Mouse (Mus musculus) embryonic facial prominence, embryonic 12.5 days (tissue): ENCODE measurements around the gene Akap9. TPM values are rescaled to one million over a fixed set of nuclear protein-coding genes. Genes with fewer than 3 reads are reported as not detected.
"Not testable (repeated sequence)": the region's sequence is repeated elsewhere in the genome, so short reads cannot be mapped to it uniquely, and the experiment has no call there.

ENCODE experiments used
- ATAC-seq: fragments of 200-750 bp; cut with Nextera tagmentation; 2 replicates; pipeline ENCODE4 v1.8.0; 2017; ENCODE audit not compliant: insufficient number of reproducible peaks, insufficient read depth, low FRiP score, low TSS enrichment
- H3K27ac ChIP-seq: fragments of 300-500 bp; sonication (generic); 2 replicates; pipeline ENCODE4 v1.5.1; 2016; ENCODE audit warnings: mild to moderate bottlenecking
- H3K27me3 ChIP-seq: fragments of 300-500 bp; sonication (generic); 2 replicates; pipeline ENCODE4 v1.6.1; 2016; ENCODE audit warnings: mild to moderate bottlenecking, moderate library complexity
- H3K36me3 ChIP-seq: fragments of 300-500 bp; sonication (generic); 2 replicates; pipeline ENCODE4 v1.6.1; 2016; ENCODE audit warnings: mild to moderate bottlenecking
- H3K4me1 ChIP-seq: fragments of 300-500 bp; sonication (generic); 2 replicates; pipeline ENCODE4 v1.6.1; 2016
- H3K4me2 ChIP-seq: fragments of 300-500 bp; sonication (generic); replicated peaks from 2 replicates; pipeline ENCODE4 v1.6.1; 2016; ENCODE audit warnings: mild to moderate bottlenecking, moderate library complexity
- H3K4me3 ChIP-seq: fragments of 300-500 bp; sonication (generic); 2 replicates; pipeline ENCODE4 v1.5.1; 2016; ENCODE audit warnings: mild to moderate bottlenecking
- H3K9ac ChIP-seq: fragments of 300-500 bp; sonication (generic); 2 replicates; pipeline ENCODE4 v1.6.1; 2016; ENCODE audit warnings: mild to moderate bottlenecking, moderate library complexity
- H3K9me3 ChIP-seq: fragments of 300-500 bp; sonication (generic); 2 replicates; pipeline ENCODE4 v1.6.1; 2016; ENCODE audit warnings: mild to moderate bottlenecking, moderate library complexity
- WGBS: fragments of 180-500 bp; shearing (Covaris S2); methylation state at CpG from one replicate; pipeline ENCODE4 v1.1.7; 2016; 5-methylcytosine and 5-hydroxymethylcytosine counted together
- polyA plus RNA-seq: library from polyadenylated mRNA; unstranded; fragments of >200 nt; fragmentation: Nextera tagmentation; extraction: Ambion mirVana; gene quantifications from 2 replicates; pipeline ENCODE4 v1.2.1, GENCODE M21; 2016

Gene Akap9
- polyA plus RNA-seq, 1 experiment from 2014 or later = 178 TPM

GRCm38 (mm10) chr5:4020018-4020417 lies 92.2 kb downstream of the Akap9 start:
- H3K4me1 ChIP-seq = peaks cover 8% of the 10 kb centered on the region; the same call in 1 of the 2 replicates
- H3K4me3 ChIP-seq = no peak overlapping the region
- 96% methylated on average over 1 of the region's 1 CpGs for WGBS
- no peaks in the 10 kb centered on the region for H3K9me3 ChIP-seq
- ATAC-seq = no peak
- no peak overlapping the region for H3K4me2 ChIP-seq
- H3K36me3 ChIP-seq = peaks cover 23% of the 10 kb centered on the region
- H3K9ac ChIP-seq = no peak overlapping the region
- no peak overlapping the region for H3K27ac ChIP-seq
- no peaks in the 10 kb centered on the region for H3K27me3 ChIP-seq

GRCm38 (mm10) chr5:4023186-4023585 lies 95.3 kb downstream of the Akap9 start:
- Histone ChIP-seq H3K4me1 (peaks cover 8% of the 10 kb centered on the region; the same call in 1 of the 2 replicates), H3K36me3 (peaks cover 12% of the 10 kb centered on the region), H3K27ac (no peak overlapping the region), H3K27me3 (no peaks in the 10 kb centered on the region), H3K9me3 (no peaks in the 10 kb centered on the region), H3K9ac (no peak overlapping the region), H3K4me3 (no peak overlapping the region), H3K4me2 (no peak overlapping the region)
- no peak for ATAC-seq
- WGBS = 82% methylated on average over 13 of the region's 13 CpGs

DNA sequence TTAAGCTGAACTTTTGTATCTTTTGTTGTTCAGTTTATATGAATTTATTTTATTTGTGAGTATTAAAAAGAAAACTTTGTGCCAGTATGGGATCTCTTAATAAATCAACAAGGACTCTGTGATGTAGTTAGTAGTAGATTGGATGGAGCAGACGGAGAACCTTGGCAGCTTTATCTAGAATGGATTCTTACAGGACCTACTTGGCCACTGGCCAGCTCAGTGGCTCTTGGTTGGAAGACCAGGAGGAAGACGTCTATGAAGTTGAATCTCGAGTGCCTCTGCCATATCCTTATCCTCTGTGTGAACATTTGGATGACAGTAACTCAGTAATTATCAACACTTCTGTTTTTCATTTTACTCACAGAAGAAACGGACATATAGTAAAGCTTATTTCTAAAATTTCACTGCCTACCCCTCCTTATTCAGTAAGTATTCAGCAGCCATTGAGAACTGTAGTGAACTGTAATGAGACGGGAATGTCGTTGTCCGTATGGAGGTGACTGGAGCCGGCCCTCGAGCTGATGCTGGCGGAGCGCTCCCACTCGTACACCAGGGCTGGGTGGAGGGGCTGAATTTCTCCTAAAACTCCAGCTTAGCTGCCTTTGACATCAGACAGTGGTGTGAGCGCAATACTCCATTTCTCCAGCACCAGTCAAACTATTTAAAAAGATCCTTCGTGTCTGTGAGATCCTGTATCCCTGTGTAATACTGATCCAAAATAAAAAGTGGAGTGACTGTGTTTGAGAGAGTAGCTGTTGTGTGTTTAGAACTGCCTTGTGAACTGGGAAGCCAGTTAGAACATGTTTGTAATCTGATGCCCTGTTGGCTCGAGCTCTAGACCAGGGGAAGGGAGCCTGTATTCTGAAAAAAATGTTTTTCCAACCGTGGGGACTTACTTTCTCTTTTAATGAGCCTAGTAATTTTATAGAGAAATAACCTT lies 96.2 kb downstream of the Akap9 start:
- H3K4me3 ChIP-seq = no peak overlapping the region
- peak overlapping the region; percentile 66 for H3K27ac ChIP-seq
- peaks cover 16% of the 10 kb centered on the region; the same call in 1 of the 2 replicates for H3K36me3 ChIP-seq
- H3K4me2 ChIP-seq = peak overlapping the region; percentile 29; the same call in 1 of the 2 replicates
- no peak overlapping the region for H3K9ac ChIP-seq
- no peaks in the 10 kb centered on the region for H3K9me3 ChIP-seq
- peak; percentile 82; the same call in 1 of the 2 replicates for ATAC-seq
- H3K4me1 ChIP-seq = peaks cover 8% of the 10 kb centered on the region; the same call in 1 of the 2 replicates
- WGBS = 55% methylated on average over 16 of the region's 16 CpGs
- no peaks in the 10 kb centered on the region for H3K27me3 ChIP-seq

- no peak overlapping the region for H3K9ac ChIP-seq
- no peaks in the 10 kb centered on the region for H3K9me3 ChIP-seq
- no peak overlapping the region for H3K4me2 ChIP-seq
- no peak overlapping the region for H3K4me3 ChIP-seq
- 0 out of 2 replicates have a peak, but pooled peaks cover 10% of the 10 kb centered on the region for H3K36me3 ChIP-seq
- 60% methylated on average over 4 of the region's 4 CpGs for WGBS
- no peaks in the 10 kb centered on the region for H3K27me3 ChIP-seq
- H3K27ac ChIP-seq = no peak overlapping the region
- peaks cover 8% of the 10 kb centered on the region; the same call in 1 of the 2 replicates for H3K4me1 ChIP-seq
- ATAC-seq = no peak
These were observed 96.9 kb downstream of the Akap9 start for GRCm38 (mm10) chr5:4024727-4025126.

GRCm38 (mm10) chr5:4026336-4026735 lies 98.5 kb downstream of the Akap9 start:
- not testable (repeated sequence) for H3K9me3 ChIP-seq, H3K4me2 ChIP-seq, H3K9ac ChIP-seq, H3K4me3 ChIP-seq, ATAC-seq, H3K27ac ChIP-seq, H3K27me3 ChIP-seq, H3K4me1 ChIP-seq
- H3K36me3 ChIP-seq = peaks cover 16% of the 10 kb centered on the region; the same call in 1 of the 2 replicates
- 87% methylated on average over 1 of the region's 1 CpGs for WGBS

DNA sequence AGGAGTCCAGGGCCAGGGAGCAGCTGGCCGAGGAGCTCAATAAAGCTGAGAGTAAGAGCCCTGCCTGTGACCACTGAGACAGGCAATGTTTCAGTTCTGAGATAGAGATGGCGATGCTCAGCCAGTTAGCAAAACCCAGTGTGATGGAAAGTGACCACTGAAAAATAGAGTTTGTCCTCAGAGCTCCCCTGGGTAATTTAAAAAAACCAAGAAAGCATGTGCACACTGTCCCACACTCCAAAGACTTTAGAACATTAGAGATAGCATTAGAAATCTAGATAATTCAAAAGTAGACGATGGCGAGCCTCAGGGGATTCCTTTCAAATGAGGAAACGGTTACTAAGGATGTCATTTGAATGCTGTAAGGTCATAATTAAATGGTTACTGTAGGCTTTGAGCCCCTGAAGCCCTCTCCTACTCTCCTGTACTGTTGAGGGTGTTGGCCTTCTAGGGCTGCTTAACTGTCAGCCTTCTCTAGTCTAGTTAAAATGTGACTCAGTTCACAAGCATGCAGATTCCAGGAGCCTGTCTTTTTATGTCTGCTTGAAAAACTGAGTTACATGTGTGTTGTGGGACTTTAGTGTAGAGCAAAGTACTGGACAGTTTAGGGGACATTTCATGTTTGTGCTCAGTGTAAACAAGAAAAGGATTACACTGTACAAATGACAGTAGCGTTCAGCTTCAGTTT lies 100.8 kb downstream of the Akap9 start:
- WGBS = 92% methylated on average over 6 of the region's 6 CpGs
- Histone ChIP-seq H3K9me3 (no peaks in the 10 kb centered on the region), H3K4me2 (no peak overlapping the region), H3K36me3 (peaks cover 20% of the 10 kb centered on the region), H3K27me3 (no peaks in the 10 kb centered on the region), H3K4me3 (no peak overlapping the region), H3K4me1 (peaks cover 8% of the 10 kb centered on the region; the same call in 1 of the 2 replicates), H3K27ac (no peak overlapping the region), H3K9ac (no peak overlapping the region)
- ATAC-seq = no peak

- H3K4me3 ChIP-seq = no peak overlapping the region
- 82% methylated on average over 4 of the region's 4 CpGs for WGBS
- H3K36me3 ChIP-seq = peaks cover 41% of the 10 kb centered on the region
- no peak overlapping the region for H3K27ac ChIP-seq
- no peaks in the 10 kb centered on the region for H3K9me3 ChIP-seq
- ATAC-seq = no peak
- H3K9ac ChIP-seq = no peak overlapping the region
- H3K27me3 ChIP-seq = no peaks in the 10 kb centered on the region
- H3K4me1 ChIP-seq = no peaks in the 10 kb centered on the region
- H3K4me2 ChIP-seq = no peak overlapping the region
These were observed 104.0 kb downstream of the Akap9 start for GRCm38 (mm10) chr5:4031846-4032245.

DNA sequence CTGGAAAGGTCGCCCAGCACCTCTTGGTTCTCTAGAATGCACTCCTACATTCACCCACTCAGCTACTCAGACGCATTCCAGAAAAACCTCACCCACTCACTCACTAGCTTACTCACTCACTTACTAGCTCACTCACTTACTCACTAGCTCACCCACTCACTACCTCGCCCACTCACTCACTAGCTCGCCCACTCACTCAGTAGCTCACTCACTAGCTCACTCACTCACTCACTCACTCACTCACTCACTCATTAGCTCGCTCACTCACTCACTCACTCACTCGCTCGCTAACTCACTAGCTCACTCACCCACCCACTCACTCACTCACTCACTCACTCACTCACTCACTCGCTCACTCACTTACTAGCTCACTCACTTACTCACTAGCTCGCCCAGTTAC lies 108.8 kb downstream of the Akap9 start:
- Histone ChIP-seq H3K27me3 (no peaks in the 10 kb centered on the region), H3K4me1 (no peaks in the 10 kb centered on the region), H3K36me3 (peaks cover 47% of the 10 kb centered on the region), H3K4me2 (no peak overlapping the region), H3K9ac (no peak overlapping the region), H3K4me3 (no peak overlapping the region), H3K9me3 (no peaks in the 10 kb centered on the region), H3K27ac (no peak overlapping the region)
- 93% methylated on average over 9 of the region's 9 CpGs for WGBS
- ATAC-seq = no peak

- no peak overlapping the region for H3K9ac ChIP-seq
- H3K4me3 ChIP-seq = no peak overlapping the region
- no peaks in the 10 kb centered on the region for H3K9me3 ChIP-seq
- H3K36me3 ChIP-seq = peaks cover 55% of the 10 kb centered on the region
- no peaks in the 10 kb centered on the region for H3K27me3 ChIP-seq
- no peaks in the 10 kb centered on the region for H3K4me1 ChIP-seq
- H3K4me2 ChIP-seq = no peak overlapping the region
- 83% methylated on average over 8 of the region's 8 CpGs for WGBS
- no peak for ATAC-seq
- H3K27ac ChIP-seq = no peak overlapping the region
These were observed 111.5 kb downstream of the Akap9 start for GRCm38 (mm10) chr5:4039351-4039750.

- H3K4me1 ChIP-seq = no peaks in the 10 kb centered on the region
- WGBS = 90% methylated on average over 6 of the region's 6 CpGs
- no peak overlapping the region for H3K27ac ChIP-seq
- no peaks in the 10 kb centered on the region for H3K27me3 ChIP-seq
- H3K36me3 ChIP-seq = peaks cover 54% of the 10 kb centered on the region
- H3K9me3 ChIP-seq = no peaks in the 10 kb centered on the region
- no peak overlapping the region for H3K4me3 ChIP-seq
- no peak overlapping the region for H3K4me2 ChIP-seq
- no peak for ATAC-seq
- H3K9ac ChIP-seq = no peak overlapping the region
These were observed 112.5 kb downstream of the Akap9 start for GRCm38 (mm10) chr5:4040372-4040771.

DNA sequence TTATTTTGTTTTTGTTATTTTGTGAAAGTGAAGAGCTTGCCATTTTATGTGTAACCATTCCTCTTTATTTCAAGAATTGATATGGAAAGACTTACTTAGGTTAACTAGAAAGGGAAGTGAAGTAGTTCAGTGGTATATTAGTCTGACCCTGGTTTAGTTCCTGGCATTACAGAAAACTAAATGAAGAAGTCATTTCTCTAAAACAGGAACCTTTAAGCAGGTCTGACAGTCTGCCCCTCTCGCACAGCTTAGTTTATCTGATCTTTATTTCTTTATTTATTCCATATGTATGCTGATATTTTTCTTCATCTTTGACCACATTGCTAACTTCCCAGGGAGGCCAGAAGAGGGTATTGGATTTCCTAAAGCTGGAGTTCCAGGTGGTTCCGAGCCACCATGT lies 113.1 kb downstream of the Akap9 start:
- WGBS = 81% methylated on average over 2 of the region's 2 CpGs
- ATAC-seq = no peak
- H3K36me3 ChIP-seq = peaks cover 50% of the 10 kb centered on the region
- no peak overlapping the region for H3K27ac ChIP-seq
- H3K4me3 ChIP-seq = no peak overlapping the region
- no peaks in the 10 kb centered on the region for H3K9me3 ChIP-seq
- no peaks in the 10 kb centered on the region for H3K27me3 ChIP-seq
- H3K4me2 ChIP-seq = no peak overlapping the region
- no peak overlapping the region for H3K9ac ChIP-seq
- no peaks in the 10 kb centered on the region for H3K4me1 ChIP-seq

DNA sequence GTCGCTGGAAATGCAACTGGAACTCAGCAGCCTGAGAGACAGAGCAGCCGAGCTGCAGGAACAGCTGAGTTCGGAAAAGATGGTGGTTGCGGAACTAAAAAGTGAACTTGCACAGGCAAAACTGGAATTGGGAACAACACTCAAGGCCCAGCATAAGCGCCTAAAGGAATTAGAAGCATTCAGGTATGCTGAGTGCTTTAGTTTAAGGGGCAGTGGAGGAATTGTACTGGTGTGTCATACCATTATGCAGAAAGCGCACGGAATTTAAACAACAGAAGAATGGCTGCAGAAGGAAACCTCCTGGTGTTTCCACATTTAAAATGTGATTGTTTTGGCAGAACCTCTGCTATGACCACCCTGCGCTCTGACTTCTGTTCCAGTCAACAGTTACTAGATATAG lies 132.5 kb downstream of the Akap9 start:
- no peak overlapping the region for H3K4me3 ChIP-seq
- H3K36me3 ChIP-seq = peaks cover 65% of the 10 kb centered on the region
- no peak for ATAC-seq
- no peaks in the 10 kb centered on the region for H3K4me1 ChIP-seq
- H3K9me3 ChIP-seq = no peaks in the 10 kb centered on the region
- no peaks in the 10 kb centered on the region for H3K27me3 ChIP-seq
- H3K27ac ChIP-seq = no peak overlapping the region
- no peak overlapping the region for H3K9ac ChIP-seq
- H3K4me2 ChIP-seq = no peak overlapping the region
- 94% methylated on average over 8 of the region's 8 CpGs for WGBS
